Mouse (Mus musculus) neural tube, embryonic 15.5 days (tissue): ENCODE measurements at regions not wholly inside any gene's neighbourhood (a gene's known extent, or its start where the extent isn't known, plus 50 kb on each side); places are given as distances from the start of the nearest gene placed in this dataset. TPM values are rescaled to one million over a fixed set of nuclear protein-coding genes. Genes with fewer than 3 reads are reported as not detected.

ENCODE experiments used
- microRNA-seq: library from miRNA; unstranded; fragments of <30 nt; microRNA quantifications from one replicate; pipeline ENCODE4, GENCODE M21; 2017

Small RNAs in the stretch of these regions (microRNA-seq; reads per million reads assigned to microRNA genes)
- gene Gm27430, result not detected
